Mouse (Mus musculus): Measurements from ENCODE around the gene Paqr7. TPM values are rescaled to one million over a fixed set of nuclear protein-coding genes. Genes with fewer than 3 reads are reported as not detected.

The Paqr7 gene
- polyA plus RNA-seq, 1 experiment from 2014 or later = 4.3 TPM

GRCm38 (mm10) chr4:134503686-134504357 is 7.3 kb downstream of the Paqr7 start:
- Histone ChIP-seq H3K4me3 (ENCODE audit: low read depth, low read length) (no peak overlapping the region), H3K4me1 (ENCODE audit: control insufficient read depth, insufficient read depth, low read length) (no peaks in the 10 kb centered on the region), H3K36me3 (ENCODE audit: control insufficient read depth, insufficient read depth, low read length) (no peaks in the 10 kb centered on the region), H3K4me2 (ENCODE audit: low read length) (no peak overlapping the region), H3K9me3 (replicated peaks; ENCODE audit: control insufficient read depth, low read length) (no peaks in the 10 kb centered on the region), H3K27ac (ENCODE audit: low read depth, low read length) (no peak overlapping the region), H3K27me3 (replicated peaks; ENCODE audit: control insufficient read depth, insufficient read depth, low read length) (no peaks in the 10 kb centered on the region), H3K9ac (ENCODE audit: low read length) (no peak overlapping the region)
- no peak for ATAC-seq
- DNase-seq (ENCODE audit: low spot score) = no peak
- WGBS = 83% methylated on average over 4 of the region's 4 CpGs

- Histone ChIP-seq H3K9ac (ENCODE audit: low read length) (no peak overlapping the region), H3K9me3 (replicated peaks; ENCODE audit: control insufficient read depth, low read length) (no peaks in the 10 kb centered on the region), H3K27ac (ENCODE audit: low read depth, low read length) (no peak overlapping the region), H3K27me3 (replicated peaks; ENCODE audit: control insufficient read depth, insufficient read depth, low read length) (no peaks in the 10 kb centered on the region), H3K4me3 (ENCODE audit: low read depth, low read length) (no peak overlapping the region), H3K4me2 (ENCODE audit: low read length) (no peak overlapping the region), H3K4me1 (ENCODE audit: control insufficient read depth, insufficient read depth, low read length) (no peaks in the 10 kb centered on the region), H3K36me3 (ENCODE audit: control insufficient read depth, insufficient read depth, low read length) (no peaks in the 10 kb centered on the region)
- WGBS = 92% methylated on average over 4 of the region's 4 CpGs
- no peak for ATAC-seq
- no peak for DNase-seq (ENCODE audit: low spot score)
Measured at GRCm38 (mm10) chr4:134505303-134505789, 8.8 kb downstream of the Paqr7 start.

GRCm38 (mm10) chr4:134505966-134506594 is 9.6 kb downstream of the Paqr7 start:
- no peak overlapping the region for H3K27ac ChIP-seq (ENCODE audit: low read depth, low read length)
- no peak for DNase-seq (ENCODE audit: low spot score)
- no peak overlapping the region for H3K9ac ChIP-seq (ENCODE audit: low read length)
- H3K4me2 ChIP-seq (ENCODE audit: low read length) = no peak overlapping the region
- ATAC-seq = no peak
- no peaks in the 10 kb centered on the region for H3K9me3 ChIP-seq (replicated peaks; ENCODE audit: control insufficient read depth, low read length)
- peaks cover under 1% of the 10 kb centered on the region for H3K4me1 ChIP-seq (ENCODE audit: control insufficient read depth, insufficient read depth, low read length)
- no peaks in the 10 kb centered on the region for H3K36me3 ChIP-seq (ENCODE audit: control insufficient read depth, insufficient read depth, low read length)
- H3K4me3 ChIP-seq (ENCODE audit: low read depth, low read length) = no peak overlapping the region
- 78% methylated on average over 3 of the region's 4 CpGs for WGBS
- H3K27me3 ChIP-seq (replicated peaks; ENCODE audit: control insufficient read depth, insufficient read depth, low read length) = no peaks in the 10 kb centered on the region

- no peaks in the 10 kb centered on the region for H3K36me3 ChIP-seq (ENCODE audit: control insufficient read depth, insufficient read depth, low read length)
- no peak for DNase-seq (ENCODE audit: low spot score)
- H3K4me1 ChIP-seq (ENCODE audit: control insufficient read depth, insufficient read depth, low read length) = peaks cover 6% of the 10 kb centered on the region
- no peaks in the 10 kb centered on the region for H3K9me3 ChIP-seq (replicated peaks; ENCODE audit: control insufficient read depth, low read length)
- H3K4me3 ChIP-seq (ENCODE audit: low read depth, low read length) = no peak overlapping the region
- no peak overlapping the region for H3K4me2 ChIP-seq (ENCODE audit: low read length)
- H3K9ac ChIP-seq (ENCODE audit: low read length) = no peak overlapping the region
- H3K27ac ChIP-seq (ENCODE audit: low read depth, low read length) = no peak overlapping the region
- WGBS = 87% methylated on average over 19 of the region's 19 CpGs
- ATAC-seq = no peak
- H3K27me3 ChIP-seq (replicated peaks; ENCODE audit: control insufficient read depth, insufficient read depth, low read length) = no peaks in the 10 kb centered on the region
Measured at GRCm38 (mm10) chr4:134506713-134507112, 10.2 kb downstream of the Paqr7 start.

DNA sequence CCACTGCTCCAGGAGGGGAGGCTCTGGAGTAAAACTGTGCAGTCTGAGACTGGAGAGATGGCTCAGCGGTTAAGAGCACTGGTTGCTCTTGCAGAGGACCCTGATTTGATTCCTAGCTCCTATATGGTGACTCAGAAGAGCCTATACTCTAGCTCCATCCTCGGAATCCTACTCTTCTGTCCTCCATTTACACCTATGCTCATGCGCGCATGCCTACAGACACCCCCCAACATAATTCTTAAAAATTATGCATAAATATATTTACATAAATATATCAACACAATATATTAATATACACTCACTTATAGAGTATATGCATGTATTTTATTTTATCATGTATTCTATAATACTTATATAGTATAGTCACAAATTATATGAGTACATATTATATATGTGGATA is 13.9 kb downstream of the Paqr7 start:
- Histone ChIP-seq H3K4me1 (ENCODE audit: control insufficient read depth, insufficient read depth, low read length) (peaks cover 8% of the 10 kb centered on the region), H3K9ac (ENCODE audit: low read length) (no peak overlapping the region), H3K36me3 (ENCODE audit: control insufficient read depth, insufficient read depth, low read length) (no peaks in the 10 kb centered on the region), H3K27ac (ENCODE audit: low read depth, low read length) (no peak overlapping the region), H3K4me2 (ENCODE audit: low read length) (peak overlapping the region; percentile 83), H3K27me3 (replicated peaks; ENCODE audit: control insufficient read depth, insufficient read depth, low read length) (no peaks in the 10 kb centered on the region), H3K9me3 (replicated peaks; ENCODE audit: control insufficient read depth, low read length) (no peaks in the 10 kb centered on the region), H3K4me3 (ENCODE audit: low read depth, low read length) (no peak overlapping the region)
- ATAC-seq (peak; percentile 30), DNase-seq (ENCODE audit: low spot score) (no peak)
- 74% methylated on average over 4 of the region's 4 CpGs for WGBS

DNA sequence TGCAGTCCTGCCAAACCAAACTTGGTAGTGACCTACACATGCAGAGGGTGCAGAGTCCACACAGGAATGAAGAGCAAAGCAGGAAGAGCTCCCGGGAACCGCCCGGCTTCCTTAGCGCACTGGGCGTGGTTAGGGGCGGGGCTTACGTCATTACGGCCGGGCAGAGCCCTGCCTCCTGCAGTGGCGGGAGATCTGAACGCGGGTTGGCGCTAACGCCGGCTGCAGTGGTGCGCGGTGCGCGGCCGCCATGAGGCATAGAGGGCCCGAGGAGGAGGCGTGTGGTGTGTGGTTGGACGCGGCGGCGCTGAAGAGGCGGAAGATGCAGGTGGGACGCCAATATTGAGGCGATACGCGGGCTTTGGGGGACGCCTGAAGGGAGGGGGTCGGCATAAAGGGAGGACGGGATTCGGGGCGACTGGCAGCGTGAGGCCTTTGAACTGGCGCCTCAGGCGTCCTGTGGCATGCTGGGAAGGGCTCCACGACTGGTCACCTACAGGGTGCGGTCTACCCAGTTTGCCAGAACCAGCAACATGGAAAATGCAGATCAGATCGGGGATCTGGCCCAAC is 14.4 kb downstream of the Paqr7 start, which contains the start of gene Aunip:
TSS of gene Aunip (plus strand) at position 155 of the 567 bp plus-strand sequence.
- no peak within 1 kb of the TSS for H3K27ac ChIP-seq (ENCODE audit: low read depth, low read length)
- peak within 1 kb of the TSS; percentile 58 for H3K9ac ChIP-seq (ENCODE audit: low read length)
- H3K27me3 ChIP-seq (replicated peaks; ENCODE audit: control insufficient read depth, insufficient read depth, low read length) = no peaks in the 10 kb centered on the region
- H3K4me1 ChIP-seq (ENCODE audit: control insufficient read depth, insufficient read depth, low read length) = peaks cover 8% of the 10 kb centered on the region
- no peaks in the 10 kb centered on the region for H3K9me3 ChIP-seq (replicated peaks; ENCODE audit: control insufficient read depth, low read length)
- under 1% methylated on average over 42 of the region's 42 CpGs for WGBS
- DNase-seq (ENCODE audit: low spot score) = peak; percentile 97
- peak within 1 kb of the TSS; percentile 83 for H3K4me2 ChIP-seq (ENCODE audit: low read length)
- no peaks in the 10 kb centered on the region for H3K36me3 ChIP-seq (ENCODE audit: control insufficient read depth, insufficient read depth, low read length)
- H3K4me3 ChIP-seq (ENCODE audit: low read depth, low read length) = peak within 1 kb of the TSS; percentile 50
- peak; percentile 97 for ATAC-seq

DNA sequence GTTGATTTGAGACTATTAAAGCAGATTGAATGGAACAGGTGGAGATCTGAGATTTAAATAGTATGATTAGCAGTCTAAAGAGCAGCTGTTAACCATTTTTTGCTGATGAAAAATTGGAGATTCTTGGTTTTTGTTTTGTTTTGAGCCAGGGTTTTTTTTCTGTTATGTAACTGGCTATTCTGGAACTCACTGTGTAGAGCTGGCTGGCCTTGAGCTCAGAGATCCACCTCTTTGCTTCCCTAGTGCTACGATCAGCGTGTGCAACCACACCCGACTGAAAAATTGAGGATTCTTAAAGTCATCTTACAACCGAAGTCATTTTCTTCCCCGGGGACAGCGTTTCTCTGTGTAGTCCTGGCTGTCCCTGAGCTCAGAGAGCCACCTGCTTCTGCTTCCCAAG is 15.2 kb downstream of the Paqr7 start:
- H3K9ac ChIP-seq (ENCODE audit: low read length) = peak overlapping the region; percentile 58
- no peak overlapping the region for H3K27ac ChIP-seq (ENCODE audit: low read depth, low read length)
- peak overlapping the region; percentile 83 for H3K4me2 ChIP-seq (ENCODE audit: low read length)
- no peaks in the 10 kb centered on the region for H3K36me3 ChIP-seq (ENCODE audit: control insufficient read depth, insufficient read depth, low read length)
- ATAC-seq (no peak), DNase-seq (ENCODE audit: low spot score) (no peak)
- H3K27me3 ChIP-seq (replicated peaks; ENCODE audit: control insufficient read depth, insufficient read depth, low read length) = no peaks in the 10 kb centered on the region
- peak overlapping the region; percentile 50 for H3K4me3 ChIP-seq (ENCODE audit: low read depth, low read length)
- peaks cover 8% of the 10 kb centered on the region for H3K4me1 ChIP-seq (ENCODE audit: control insufficient read depth, insufficient read depth, low read length)
- no peaks in the 10 kb centered on the region for H3K9me3 ChIP-seq (replicated peaks; ENCODE audit: control insufficient read depth, low read length)
- WGBS = 75% methylated on average over 6 of the region's 6 CpGs

DNA sequence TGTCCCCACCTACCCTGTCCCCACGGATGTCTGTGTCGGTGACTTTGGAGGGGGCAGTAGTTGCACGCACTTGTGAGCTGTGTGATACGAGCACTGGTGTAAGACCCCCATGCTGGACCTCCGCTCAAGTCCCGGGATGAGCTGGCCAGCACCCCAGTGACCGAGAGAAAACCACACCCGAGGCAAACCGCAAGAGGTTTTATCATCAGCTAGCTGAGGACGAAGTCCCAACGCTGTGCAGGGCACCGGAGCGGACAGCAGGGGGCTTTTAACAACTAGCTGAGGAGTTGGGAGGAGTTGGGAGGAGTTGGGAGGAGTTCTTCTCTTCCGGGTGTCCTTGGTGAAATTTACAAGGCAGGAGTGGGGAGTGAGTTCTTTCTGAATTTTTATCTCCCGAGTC is 16.3 kb downstream of the Paqr7 start:
- Histone ChIP-seq H3K27ac (ENCODE audit: low read depth, low read length) (no peak overlapping the region), H3K36me3 (ENCODE audit: control insufficient read depth, insufficient read depth, low read length) (no peaks in the 10 kb centered on the region), H3K4me1 (ENCODE audit: control insufficient read depth, insufficient read depth, low read length) (peaks cover 8% of the 10 kb centered on the region), H3K4me2 (ENCODE audit: low read length) (peak overlapping the region; percentile 31), H3K27me3 (replicated peaks; ENCODE audit: control insufficient read depth, insufficient read depth, low read length) (no peaks in the 10 kb centered on the region), H3K9ac (ENCODE audit: low read length) (peak overlapping the region; percentile 10; the same call in 1 of the 2 replicates), H3K4me3 (ENCODE audit: low read depth, low read length) (no peak overlapping the region), H3K9me3 (replicated peaks; ENCODE audit: control insufficient read depth, low read length) (no peaks in the 10 kb centered on the region)
- WGBS = 30% methylated on average over 15 of the region's 15 CpGs
- DNase-seq (ENCODE audit: low spot score) (peak; percentile 61), ATAC-seq (no peak)

Measured in forebrain, embryonic 14.5 days (tissue).